Mouse (Mus musculus): Measurements from ENCODE around the gene Bcl9. TPM values are rescaled to one million over a fixed set of nuclear protein-coding genes. Genes with fewer than 3 reads are reported as not detected.

The Bcl9 gene
- polyA plus RNA-seq (2015; fragmentation: Nextera tagmentation; extraction: Ambion mirVana): 2.9 and 3.8 TPM in 2 replicates

DNA sequence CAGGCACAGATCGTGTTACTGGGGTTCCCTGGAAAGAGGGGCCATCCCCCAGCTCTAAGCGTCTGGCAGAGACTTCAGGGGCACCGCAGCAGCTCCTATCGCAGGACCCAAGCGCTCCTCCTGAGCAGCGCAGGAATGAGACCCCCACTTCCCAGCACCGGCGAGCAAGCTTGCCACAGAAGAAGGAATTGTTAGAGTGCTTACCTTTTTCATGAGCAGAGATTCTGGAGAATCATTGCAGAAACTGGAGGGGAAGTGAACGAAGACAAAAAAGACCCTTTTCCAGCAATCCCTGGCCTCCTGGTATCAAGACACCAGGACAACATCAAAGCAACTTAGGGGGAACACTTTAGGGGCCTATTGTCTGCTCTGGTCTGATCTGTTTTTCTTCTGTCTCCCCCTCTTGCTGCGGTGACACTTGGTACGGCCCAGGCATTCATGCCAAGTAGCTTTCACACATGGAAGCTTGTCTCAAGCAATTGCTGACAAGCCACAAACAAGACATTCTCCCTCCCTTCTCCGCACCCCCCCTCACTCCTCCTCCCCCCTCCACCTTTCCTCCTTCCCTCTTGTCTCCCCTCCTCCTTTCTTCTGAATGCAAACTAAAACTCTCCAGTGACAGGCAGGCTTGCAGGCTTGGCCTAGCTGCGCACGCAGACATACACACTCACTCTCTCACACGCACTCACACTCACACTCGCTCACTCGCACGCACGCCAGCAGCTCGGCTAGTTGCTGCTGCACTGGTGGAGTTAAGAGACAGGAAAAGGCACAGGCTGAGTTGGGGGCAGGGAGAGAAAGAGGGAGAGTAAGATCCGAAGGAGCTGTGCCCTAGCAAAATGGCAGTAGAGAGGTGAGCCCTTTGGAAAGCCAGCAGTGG lies at the start of gene Bcl9:
Gene Bcl9 (minus strand): TSS at position 365 of the 880 bp plus-strand sequence.
- no peaks in the 10 kb centered on the region for H3K4me1 ChIP-seq (ENCODE audit: control insufficient read depth, low read depth, low read length)
- peak within 1 kb of the TSS; percentile 60 for H3K4me3 ChIP-seq (ENCODE audit: low read depth, low read length)
- WGBS (ENCODE audit: insufficient replicate concordance): 2% methylated on average over 21 of the region's 21 CpGs
- no peaks in the 10 kb centered on the region for H3K27me3 ChIP-seq (ENCODE audit: control insufficient read depth, insufficient read depth, low read depth, low read length)
- ATAC-seq (ENCODE audit: low read depth): peak; percentile 67
- H3K36me3 ChIP-seq (ENCODE audit: control insufficient read depth, insufficient read depth): no peaks in the 10 kb centered on the region
- peak within 1 kb of the TSS; percentile 58 for H3K9ac ChIP-seq (ENCODE audit: low read depth, low read length)
- peak within 1 kb of the TSS; percentile 65 for H3K4me2 ChIP-seq (ENCODE audit: low read depth, low read length)
- peak within 1 kb of the TSS; percentile 29 for H3K27ac ChIP-seq (ENCODE audit: low read length)
- no peaks in the 10 kb centered on the region for H3K9me3 ChIP-seq (replicated peaks; ENCODE audit: control insufficient read depth, low read length)

DNA sequence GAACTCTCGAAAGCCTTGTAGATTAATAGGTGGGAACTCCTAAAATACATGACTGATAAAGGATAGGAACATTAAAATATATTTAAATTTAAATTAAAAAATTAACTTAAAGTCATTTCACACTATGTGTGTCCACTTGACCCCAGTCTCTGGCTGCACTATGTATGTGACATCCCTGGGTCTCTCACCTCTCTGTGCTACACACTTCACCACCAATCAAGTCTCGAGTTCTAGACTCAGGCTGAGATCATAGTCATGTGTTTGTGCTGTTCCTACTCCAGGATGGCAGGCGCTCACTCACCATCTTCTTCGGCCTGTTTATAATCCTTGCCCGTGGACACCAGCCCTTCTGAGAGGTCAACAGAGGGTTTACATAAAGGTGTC lies 41.5 kb upstream of the Bcl9 start:
- H3K4me2 ChIP-seq (ENCODE audit: low read depth, low read length): no peak overlapping the region
- H3K9ac ChIP-seq (ENCODE audit: low read depth, low read length): no peak overlapping the region
- H3K36me3 ChIP-seq (ENCODE audit: control insufficient read depth, insufficient read depth): no peaks in the 10 kb centered on the region
- no peak for ATAC-seq (ENCODE audit: low read depth)
- H3K4me3 ChIP-seq (ENCODE audit: low read depth, low read length): no peak overlapping the region
- no peak overlapping the region for H3K27ac ChIP-seq (ENCODE audit: low read length)
- H3K4me1 ChIP-seq (ENCODE audit: control insufficient read depth, low read depth, low read length): no peaks in the 10 kb centered on the region
- WGBS (ENCODE audit: insufficient replicate concordance): 48% methylated on average over 5 of the region's 5 CpGs
- no peaks in the 10 kb centered on the region for H3K9me3 ChIP-seq (replicated peaks; ENCODE audit: control insufficient read depth, low read length)
- no peaks in the 10 kb centered on the region for H3K27me3 ChIP-seq (ENCODE audit: control insufficient read depth, insufficient read depth, low read depth, low read length)

DNA sequence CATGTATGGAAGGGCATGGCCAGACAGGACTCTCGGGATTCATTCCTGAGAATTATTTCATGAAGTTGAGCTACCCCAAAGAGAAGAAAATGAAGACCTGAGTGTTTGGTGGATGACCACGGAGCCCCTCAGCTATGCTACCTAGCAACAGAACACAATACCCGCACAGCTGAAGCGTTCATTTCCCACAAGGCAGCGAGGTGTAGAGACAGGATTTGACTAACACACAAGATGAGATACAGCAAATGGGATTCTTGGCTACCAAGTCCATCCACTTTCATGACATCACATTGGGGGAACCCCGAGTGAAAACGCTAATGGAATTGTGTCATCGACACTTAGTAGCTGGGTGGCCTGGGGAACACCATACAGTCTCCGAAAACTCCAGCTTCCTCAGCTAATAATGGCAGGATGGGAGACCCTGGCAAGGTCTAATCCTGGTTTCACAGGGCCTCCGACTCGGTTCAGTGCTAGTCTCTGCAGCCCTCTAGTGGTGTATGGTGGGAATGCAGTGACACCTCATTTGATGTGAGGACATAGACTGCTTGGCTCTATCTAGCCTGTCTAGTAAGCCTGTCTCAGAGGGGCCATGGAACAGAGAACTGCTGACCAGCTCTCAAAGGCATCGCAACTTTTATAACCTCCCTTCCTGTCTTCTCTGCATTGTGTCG lies 40.9 kb upstream of the Bcl9 start:
- no peaks in the 10 kb centered on the region for H3K27me3 ChIP-seq (ENCODE audit: control insufficient read depth, insufficient read depth, low read depth, low read length)
- H3K9ac ChIP-seq (ENCODE audit: low read depth, low read length): no peak overlapping the region
- no peak overlapping the region for H3K4me3 ChIP-seq (ENCODE audit: low read depth, low read length)
- 21% methylated on average over 13 of the region's 13 CpGs for WGBS (ENCODE audit: insufficient replicate concordance)
- H3K4me2 ChIP-seq (ENCODE audit: low read depth, low read length): no peak overlapping the region
- no peaks in the 10 kb centered on the region for H3K36me3 ChIP-seq (ENCODE audit: control insufficient read depth, insufficient read depth)
- no peaks in the 10 kb centered on the region for H3K9me3 ChIP-seq (replicated peaks; ENCODE audit: control insufficient read depth, low read length)
- ATAC-seq (ENCODE audit: low read depth): no peak
- no peaks in the 10 kb centered on the region for H3K4me1 ChIP-seq (ENCODE audit: control insufficient read depth, low read depth, low read length)
- no peak overlapping the region for H3K27ac ChIP-seq (ENCODE audit: low read length)

DNA sequence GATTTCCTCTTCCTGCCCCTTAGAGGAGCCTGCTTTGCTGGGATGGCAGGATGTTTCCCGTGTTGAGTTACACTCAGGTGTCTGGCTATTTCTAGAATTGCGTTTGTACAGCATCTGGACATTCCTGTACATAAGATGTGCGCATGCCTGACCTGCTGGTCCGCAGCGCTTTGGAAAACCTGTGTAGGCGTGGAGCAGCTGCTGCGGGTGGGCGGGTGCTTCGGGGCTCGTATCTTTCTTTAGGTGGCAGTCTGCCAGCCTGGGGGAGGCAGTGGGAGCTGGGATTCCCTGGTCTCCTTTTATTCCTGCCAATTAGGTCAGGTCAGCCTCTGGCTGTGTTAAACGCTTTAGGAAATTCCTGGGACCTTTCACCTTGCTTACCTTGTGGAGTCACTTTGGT lies 39.6 kb upstream of the Bcl9 start:
- H3K27me3 ChIP-seq (ENCODE audit: control insufficient read depth, insufficient read depth, low read depth, low read length): no peaks in the 10 kb centered on the region
- no peak overlapping the region for H3K4me3 ChIP-seq (ENCODE audit: low read depth, low read length)
- no peak overlapping the region for H3K9ac ChIP-seq (ENCODE audit: low read depth, low read length)
- H3K27ac ChIP-seq (ENCODE audit: low read length): no peak overlapping the region
- no peaks in the 10 kb centered on the region for H3K9me3 ChIP-seq (replicated peaks; ENCODE audit: control insufficient read depth, low read length)
- H3K4me2 ChIP-seq (ENCODE audit: low read depth, low read length): no peak overlapping the region
- WGBS (ENCODE audit: insufficient replicate concordance): 32% methylated on average over 11 of the region's 11 CpGs
- no peaks in the 10 kb centered on the region for H3K4me1 ChIP-seq (ENCODE audit: control insufficient read depth, low read depth, low read length)
- no peaks in the 10 kb centered on the region for H3K36me3 ChIP-seq (ENCODE audit: control insufficient read depth, insufficient read depth)
- ATAC-seq (ENCODE audit: low read depth): peak; percentile 78

DNA sequence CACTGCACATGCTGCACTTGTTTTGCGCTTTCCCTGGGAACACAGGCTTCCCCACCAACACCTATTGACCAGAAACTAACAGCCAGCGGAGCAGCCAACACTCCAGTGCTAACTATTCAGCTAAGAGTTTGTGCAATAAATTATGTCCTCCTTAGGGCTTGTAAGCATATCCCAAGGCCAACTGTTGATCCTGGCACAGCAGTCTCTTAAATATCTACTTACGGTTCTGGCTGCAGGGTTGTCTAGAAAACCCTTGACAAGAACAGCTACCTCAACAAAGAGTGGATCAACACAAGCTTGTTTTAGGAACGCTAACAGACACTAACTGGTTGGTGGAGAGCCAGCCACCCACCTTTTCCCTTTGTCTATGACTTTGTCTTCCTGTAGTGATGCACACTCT lies 38.6 kb upstream of the Bcl9 start:
- no peak for ATAC-seq (ENCODE audit: low read depth)
- Histone ChIP-seq H3K4me1 (ENCODE audit: control insufficient read depth, low read depth, low read length) (no peaks in the 10 kb centered on the region), H3K9me3 (replicated peaks; ENCODE audit: control insufficient read depth, low read length) (no peaks in the 10 kb centered on the region), H3K27me3 (ENCODE audit: control insufficient read depth, insufficient read depth, low read depth, low read length) (no peaks in the 10 kb centered on the region), H3K4me3 (ENCODE audit: low read depth, low read length) (no peak overlapping the region), H3K4me2 (ENCODE audit: low read depth, low read length) (no peak overlapping the region), H3K27ac (ENCODE audit: low read length) (no peak overlapping the region), H3K36me3 (ENCODE audit: control insufficient read depth, insufficient read depth) (no peaks in the 10 kb centered on the region), H3K9ac (ENCODE audit: low read depth, low read length) (no peak overlapping the region)
- 66% methylated on average over 4 of the region's 4 CpGs for WGBS (ENCODE audit: insufficient replicate concordance)

DNA sequence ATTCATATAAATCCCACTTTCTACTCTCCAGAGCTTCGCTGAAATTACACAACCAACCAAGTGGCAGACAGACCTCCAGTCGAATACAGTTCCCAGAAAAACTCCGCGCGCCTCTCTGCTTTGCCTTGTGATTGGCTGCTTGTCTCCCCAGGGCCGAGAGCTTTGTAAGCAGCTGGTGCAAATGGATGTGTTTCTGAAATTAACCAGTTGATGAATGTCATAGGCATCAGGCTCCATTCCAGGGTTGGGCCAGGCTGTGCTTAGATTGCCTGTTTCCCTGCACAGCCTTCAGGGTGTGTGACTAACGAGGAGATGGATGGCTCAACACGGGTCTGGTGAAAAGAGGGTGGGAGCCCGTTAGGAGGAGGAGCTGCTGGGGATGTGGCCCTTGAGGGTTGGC lies 36.9 kb upstream of the Bcl9 start:
- no peak overlapping the region for H3K4me3 ChIP-seq (ENCODE audit: low read depth, low read length)
- H3K27me3 ChIP-seq (ENCODE audit: control insufficient read depth, insufficient read depth, low read depth, low read length): no peaks in the 10 kb centered on the region
- no peaks in the 10 kb centered on the region for H3K36me3 ChIP-seq (ENCODE audit: control insufficient read depth, insufficient read depth)
- no peak overlapping the region for H3K9ac ChIP-seq (ENCODE audit: low read depth, low read length)
- H3K4me1 ChIP-seq (ENCODE audit: control insufficient read depth, low read depth, low read length): no peaks in the 10 kb centered on the region
- ATAC-seq (ENCODE audit: low read depth): no peak
- H3K9me3 ChIP-seq (replicated peaks; ENCODE audit: control insufficient read depth, low read length): no peaks in the 10 kb centered on the region
- H3K4me2 ChIP-seq (ENCODE audit: low read depth, low read length): no peak overlapping the region
- WGBS (ENCODE audit: insufficient replicate concordance): 58% methylated on average over 9 of the region's 9 CpGs
- no peak overlapping the region for H3K27ac ChIP-seq (ENCODE audit: low read length)

DNA sequence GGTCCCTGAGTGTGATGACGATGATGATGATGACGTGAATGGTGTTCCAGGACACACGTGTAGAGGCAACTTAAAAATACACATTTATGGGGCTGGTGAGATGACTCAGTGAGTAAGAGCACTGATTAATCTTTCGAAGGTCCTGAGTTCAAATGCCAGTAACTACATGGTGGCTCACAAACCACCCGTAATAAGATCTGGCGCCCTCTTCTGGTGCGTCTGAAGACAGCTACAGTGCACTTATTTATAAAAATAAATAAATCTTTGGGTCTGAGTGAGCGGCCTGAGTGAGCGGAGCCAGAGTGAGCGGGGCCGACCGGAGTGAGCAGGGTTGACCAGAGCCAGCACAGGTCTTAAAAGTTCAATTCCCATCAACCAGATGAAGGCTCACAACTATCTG lies 34.5 kb upstream of the Bcl9 start:
- no peak overlapping the region for H3K4me3 ChIP-seq (ENCODE audit: low read depth, low read length)
- no peaks in the 10 kb centered on the region for H3K4me1 ChIP-seq (ENCODE audit: control insufficient read depth, low read depth, low read length)
- H3K27me3 ChIP-seq (ENCODE audit: control insufficient read depth, insufficient read depth, low read depth, low read length): no peaks in the 10 kb centered on the region
- no peak for ATAC-seq (ENCODE audit: low read depth)
- 72% methylated on average over 12 of the region's 12 CpGs for WGBS (ENCODE audit: insufficient replicate concordance)
- H3K27ac ChIP-seq (ENCODE audit: low read length): no peak overlapping the region
- H3K4me2 ChIP-seq (ENCODE audit: low read depth, low read length): no peak overlapping the region
- H3K9me3 ChIP-seq (replicated peaks; ENCODE audit: control insufficient read depth, low read length): no peaks in the 10 kb centered on the region
- H3K36me3 ChIP-seq (ENCODE audit: control insufficient read depth, insufficient read depth): no peaks in the 10 kb centered on the region
- H3K9ac ChIP-seq (ENCODE audit: low read depth, low read length): no peak overlapping the region

DNA sequence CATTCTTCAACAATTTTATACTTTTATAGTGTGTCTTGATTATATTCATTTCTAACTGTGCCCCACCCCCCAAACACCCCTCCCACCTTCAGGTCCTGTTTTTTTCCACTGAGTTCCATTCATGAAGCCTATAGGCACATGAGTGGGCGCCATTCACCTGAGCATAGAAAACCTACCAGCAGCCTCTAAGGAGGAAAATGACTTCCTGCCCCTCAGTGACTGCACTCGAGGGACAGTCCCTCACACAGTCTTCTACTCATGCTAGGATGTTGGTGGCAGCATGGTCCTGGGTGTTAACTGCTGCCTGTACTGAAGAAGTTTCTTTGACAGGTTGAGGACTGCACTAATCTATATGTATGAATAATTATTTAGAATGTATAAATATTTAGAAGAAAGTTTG lies 30.1 kb upstream of the Bcl9 start:
- H3K4me1 ChIP-seq (ENCODE audit: control insufficient read depth, low read depth, low read length): no peaks in the 10 kb centered on the region
- no peak overlapping the region for H3K27ac ChIP-seq (ENCODE audit: low read length)
- no peak overlapping the region for H3K4me3 ChIP-seq (ENCODE audit: low read depth, low read length)
- H3K4me2 ChIP-seq (ENCODE audit: low read depth, low read length): no peak overlapping the region
- H3K9ac ChIP-seq (ENCODE audit: low read depth, low read length): no peak overlapping the region
- no peak for ATAC-seq (ENCODE audit: low read depth)
- 62% methylated on average over 2 of the region's 2 CpGs for WGBS (ENCODE audit: insufficient replicate concordance)
- no peaks in the 10 kb centered on the region for H3K36me3 ChIP-seq (ENCODE audit: control insufficient read depth, insufficient read depth)
- no peaks in the 10 kb centered on the region for H3K27me3 ChIP-seq (ENCODE audit: control insufficient read depth, insufficient read depth, low read depth, low read length)
- H3K9me3 ChIP-seq (replicated peaks; ENCODE audit: control insufficient read depth, low read length): no peaks in the 10 kb centered on the region

DNA sequence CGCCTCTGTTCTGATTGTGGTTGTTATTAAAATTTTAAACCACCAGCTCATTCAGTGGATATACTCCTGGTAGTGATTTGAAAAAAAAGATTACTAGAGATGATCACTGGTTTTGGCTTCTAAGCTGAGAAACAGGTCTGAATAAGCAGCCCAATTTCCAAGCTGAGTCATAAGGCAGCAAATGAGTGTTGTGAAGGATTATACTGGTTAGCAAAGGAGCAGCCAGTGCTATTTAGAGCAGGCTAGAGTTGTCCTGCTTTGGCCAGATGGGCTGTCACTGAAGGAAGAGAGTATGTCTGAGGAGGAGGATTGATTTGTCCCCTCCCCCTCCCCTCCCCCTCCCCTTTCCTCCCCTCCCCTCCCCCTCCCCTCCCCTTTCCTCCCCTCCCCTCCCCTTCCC lies 29.6 kb upstream of the Bcl9 start:
- ATAC-seq (ENCODE audit: low read depth): no peak
- Histone ChIP-seq H3K27ac (ENCODE audit: low read length) (no peak overlapping the region), H3K9ac (ENCODE audit: low read depth, low read length) (no peak overlapping the region), H3K36me3 (ENCODE audit: control insufficient read depth, insufficient read depth) (no peaks in the 10 kb centered on the region), H3K27me3 (ENCODE audit: control insufficient read depth, insufficient read depth, low read depth, low read length) (no peaks in the 10 kb centered on the region), H3K4me1 (ENCODE audit: control insufficient read depth, low read depth, low read length) (no peaks in the 10 kb centered on the region), H3K4me2 (ENCODE audit: low read depth, low read length) (no peak overlapping the region), H3K9me3 (replicated peaks; ENCODE audit: control insufficient read depth, low read length) (no peaks in the 10 kb centered on the region), H3K4me3 (ENCODE audit: low read depth, low read length) (no peak overlapping the region)
- 76% methylated on average over 1 of the region's 1 CpGs for WGBS (ENCODE audit: insufficient replicate concordance)
